ENCODE assay signal across 11 mouse cellular contexts in the genomic region with DNA sequence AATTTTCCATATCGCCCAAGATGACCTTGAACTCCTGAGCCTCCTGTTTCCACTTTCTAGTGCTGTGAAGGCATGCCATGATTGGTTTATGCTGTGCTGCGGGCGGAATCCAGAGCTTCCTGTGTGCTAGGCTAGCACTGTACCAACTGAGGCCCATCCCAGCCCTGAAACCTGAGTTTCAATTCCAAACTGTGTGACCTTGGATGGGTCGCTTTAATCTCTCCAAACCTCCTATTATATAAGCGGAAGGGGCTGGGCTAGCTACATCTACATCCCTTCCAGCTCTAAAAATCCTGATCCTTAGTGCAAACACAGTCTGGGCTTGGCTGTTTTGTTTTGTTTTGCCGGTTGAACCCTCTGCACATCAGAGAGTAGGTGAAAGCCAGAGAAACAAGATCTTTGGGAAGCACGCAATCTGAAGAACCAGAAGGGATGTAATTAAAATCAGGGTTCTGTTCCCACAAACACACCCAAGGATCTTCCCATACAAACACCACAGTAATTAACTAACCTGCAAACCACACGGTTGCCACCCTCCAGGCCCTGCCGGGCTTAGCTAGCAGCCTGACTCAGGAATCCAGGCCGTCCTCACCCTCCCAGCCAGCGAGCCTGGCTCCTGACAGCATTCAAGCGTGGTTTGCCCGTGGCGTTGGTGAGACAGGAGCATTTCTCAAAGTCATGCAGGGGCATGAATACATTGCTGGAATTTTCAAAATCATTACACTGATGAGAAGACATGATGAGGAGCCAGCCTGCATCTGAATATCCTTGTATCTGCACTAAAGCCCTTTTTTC.
DNase-seq lines count a peak whose midpoint lies in the region; ATAC-seq lines count a peak whose summit lies in the region.
"Had no signal": no experiment of that assay in that cellular context is flagged by ENCODE, and none has a peak within 500 bp of the region (broad histone marks: within the 10 kb centered on the region; RNA-seq: fewer than 3 reads in every experiment).

No protein-coding gene starts in this region.

- no peaks in the 10 kb centered on the region for H3K36me3 ChIP-seq in heart, embryonic 13.5 days
- H3K36me3 ChIP-seq in midbrain, embryonic 13.5 days, result no peaks in the 10 kb centered on the region
- no peaks in the 10 kb centered on the region for H3K36me3 ChIP-seq in intestine, embryonic 16.5 days (ENCODE audit: control insufficient read depth, insufficient read depth, low read length)

- H3K27ac ChIP-seq in heart, embryonic 13.5 days (replicated peaks), result peak overlapping the region; percentile 65
- H3K27ac ChIP-seq in midbrain, embryonic 13.5 days, result peak overlapping the region; percentile 41; the same call in 1 of the 2 replicates
- H3K27ac ChIP-seq in intestine, embryonic 16.5 days (ENCODE audit: low read length), result no peak overlapping the region
- H3K27ac ChIP-seq: forebrain, embryonic 13.5 days; stomach, postnatal 0 days had no signal

- no peak for ATAC-seq in heart, embryonic 13.5 days (ENCODE audit: extremely low read depth, insufficient number of reproducible peaks, low FRiP score, low TSS enrichment)
- ATAC-seq in midbrain, embryonic 13.5 days, result no peak
- ATAC-seq in intestine, embryonic 16.5 days, result no peak
- ATAC-seq: forebrain, embryonic 13.5 days had no signal

- 0 out of 2 replicates have a peak overlapping the region, but pooled peaks have one; percentile 34 for H3K9ac ChIP-seq in heart, embryonic 13.5 days
- H3K9ac ChIP-seq in midbrain, embryonic 13.5 days (replicated peaks), result no peak overlapping the region; the same call in 1 of the 2 replicates
- no peak overlapping the region for H3K9ac ChIP-seq in intestine, embryonic 16.5 days (ENCODE audit: low read depth, low read length)
- H3K9ac ChIP-seq: forebrain, embryonic 13.5 days had no signal

- 61% methylated on average over 14 of the region's 14 CpGs for WGBS in heart, embryonic 13.5 days
- 54% methylated on average over 14 of the region's 14 CpGs for WGBS in midbrain, embryonic 13.5 days
- WGBS in intestine, embryonic 16.5 days, result 71% methylated on average over 14 of the region's 14 CpGs

- DNase-seq in embryo, embryonic 11 days, result peak; percentile 33
- DNase-seq in embryo, embryonic 9.5 days (ENCODE audit: extremely low spot score), result no peak
- DNase-seq in kidney, postnatal 4 days, result peak; percentile 33 to 47
- DNase-seq in kidney, postnatal 25 days, result no peak
- no peak for DNase-seq in thymus, postnatal 25 days
- DNase-seq: cerebellum, adult 11-12 months had no signal

- no peak overlapping the region for H3K4me3 ChIP-seq in heart, embryonic 13.5 days
- no peak overlapping the region for H3K4me3 ChIP-seq in midbrain, embryonic 13.5 days (replicated peaks)
- no peak overlapping the region for H3K4me3 ChIP-seq in intestine, embryonic 16.5 days (ENCODE audit: low read length)
- H3K4me3 ChIP-seq: forebrain, embryonic 13.5 days had no signal

- peaks cover 21% of the 10 kb centered on the region for H3K4me1 ChIP-seq in heart, embryonic 13.5 days
- peaks cover 35% of the 10 kb centered on the region for H3K4me1 ChIP-seq in midbrain, embryonic 13.5 days (replicated peaks)
- H3K4me1 ChIP-seq in intestine, embryonic 16.5 days (ENCODE audit: control insufficient read depth, insufficient read depth, low read length), result no peaks in the 10 kb centered on the region

- H3K27me3 ChIP-seq in heart, embryonic 13.5 days (replicated peaks), result no peaks in the 10 kb centered on the region; the same call in 1 of the 2 replicates
- peaks cover 2% of the 10 kb centered on the region; the same call in 1 of the 2 replicates for H3K27me3 ChIP-seq in midbrain, embryonic 13.5 days
- no peaks in the 10 kb centered on the region for H3K27me3 ChIP-seq in intestine, embryonic 16.5 days (replicated peaks; ENCODE audit: control insufficient read depth, insufficient read depth, low read length)

- no peaks in the 10 kb centered on the region for H3K9me3 ChIP-seq in heart, embryonic 13.5 days
- no peaks in the 10 kb centered on the region for H3K9me3 ChIP-seq in midbrain, embryonic 13.5 days
- no peaks in the 10 kb centered on the region for H3K9me3 ChIP-seq in intestine, embryonic 16.5 days (ENCODE audit: control insufficient read depth, low read length)
- H3K9me3 ChIP-seq: forebrain, embryonic 13.5 days had no signal

- H3K4me2 ChIP-seq in heart, embryonic 13.5 days, result no peak overlapping the region
- no peak overlapping the region for H3K4me2 ChIP-seq in midbrain, embryonic 13.5 days (replicated peaks)
- H3K4me2 ChIP-seq in intestine, embryonic 16.5 days (ENCODE audit: low read depth, low read length), result no peak overlapping the region
- H3K4me2 ChIP-seq: forebrain, embryonic 13.5 days had no signal

Comparison
In these comparisons a context has a peak if more than half of its experiments do, and no peak if none do; other contexts are left out.
1. DNase-seq: peak in embryo, embryonic 11 days (single experiment) and kidney, postnatal 4 days (2 of 2); none in embryo, embryonic 9.5 days (single experiment), kidney, postnatal 25 days (0 of 2) and thymus, postnatal 25 days (single experiment).